Mouse (Mus musculus) bone marrow, adult 2 months (tissue): ENCODE measurements around the gene Noc2l. TPM values are rescaled to one million over a fixed set of nuclear protein-coding genes. Genes with fewer than 3 reads are reported as not detected.

Experiments used
- H3K27ac ChIP-seq: fragments of 200-500 bp; 2 replicates; pipeline ENCODE4 v1.5.1; 2012; ENCODE audit warnings: low read depth, mild to moderate bottlenecking, control low read depth, inconsistent platforms, low read length; ENCODE audit not compliant: control insufficient read depth, poor library complexity, insufficient read depth
- H3K4me1 ChIP-seq: fragments of 200-500 bp; 2 replicates; pipeline ENCODE4 v1.6.1; 2011; ENCODE audit warnings: low read length; ENCODE audit not compliant: control insufficient read depth, insufficient read depth
- H3K4me3 ChIP-seq: fragments of 200-500 bp; replicated peaks from 2 replicates; pipeline ENCODE3; 2011; ENCODE audit warnings: mild to moderate bottlenecking, low read depth, low read length, control low read depth; ENCODE audit not compliant: control insufficient read depth
- CTCF ChIP-seq: fragments of 200-500 bp; IDR thresholded peaks from 2 replicates; pipeline ENCODE4 v1.5.1; 2011; ENCODE audit warnings: low read length, control low read depth; ENCODE audit not compliant: control insufficient read depth, insufficient read depth
- POLR2A ChIP-seq: fragments of 200-500 bp; IDR thresholded peaks from 2 replicates; pipeline ENCODE4 v1.6.1; 2011; ENCODE audit warnings: low read depth, mild to moderate bottlenecking, control low read depth, low read length, borderline replicate concordance; ENCODE audit not compliant: control insufficient read depth
- WGBS: fragments of 180-500 bp; shearing (Covaris S2); methylation state at CpG from one replicate; pipeline ENCODE4 v1.1.7; 2018; 5-methylcytosine and 5-hydroxymethylcytosine counted together
- polyA plus RNA-seq: library from polyadenylated mRNA; stranded (reverse); fragments of >200 nt; gene quantifications from 2 replicates; pipeline ENCODE4 v1.2.4, GENCODE M21; 2011; ENCODE audit warnings: low replicate concordance; ENCODE audit not compliant: missing spikeins, insufficient read depth, insufficient read length

The Noc2l gene
- polyA plus RNA-seq, 1 experiment = 68.9 TPM

DNA sequence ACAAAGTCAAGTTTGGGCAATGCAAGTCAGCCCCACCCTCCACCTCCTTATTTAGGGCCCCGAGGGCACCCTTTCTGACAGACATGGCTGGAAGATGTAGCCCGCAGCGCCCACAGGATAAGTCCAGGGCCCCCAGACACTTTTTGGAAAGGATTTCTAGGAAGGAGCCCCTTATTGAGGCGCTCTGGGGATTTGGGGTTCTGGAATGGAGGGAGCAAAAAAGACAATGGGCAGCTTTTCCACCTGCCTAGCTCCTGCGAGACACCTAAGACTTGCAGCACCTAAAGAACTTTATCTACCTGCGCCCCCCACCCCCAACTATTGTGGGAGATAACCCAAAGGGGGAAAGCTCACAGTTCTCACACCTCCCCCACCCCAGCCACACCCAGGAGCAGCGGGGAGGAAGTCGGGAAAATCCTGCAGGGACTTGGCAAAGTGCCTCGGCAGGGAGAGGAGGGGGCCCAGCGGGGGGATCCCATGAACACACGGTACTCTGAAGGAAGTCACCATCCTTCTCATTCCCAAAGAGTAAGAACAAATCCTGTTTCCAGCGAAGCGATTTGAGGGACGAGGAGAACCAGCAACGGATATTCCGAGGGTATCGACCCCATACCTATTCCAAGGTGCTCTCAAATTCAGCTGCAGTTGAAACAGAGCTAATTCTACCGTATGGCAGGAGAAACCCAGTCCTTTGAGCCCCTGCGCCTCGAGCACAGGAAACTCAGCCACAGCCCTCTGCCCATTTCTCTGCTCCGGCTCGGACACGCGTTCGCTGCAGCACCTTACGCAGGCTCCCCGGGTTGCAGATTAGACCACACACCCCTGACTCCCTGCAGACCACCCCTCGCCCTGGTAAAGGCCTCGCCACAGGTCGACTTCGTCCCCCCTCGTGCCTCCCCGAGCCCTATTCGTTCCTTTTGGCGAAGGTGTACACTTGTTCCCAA is 39.6 kb upstream of the Noc2l start:
- Histone ChIP-seq H3K4me3 (peak overlapping the region; percentile 73), H3K27ac (no peak overlapping the region), H3K4me1 (peaks cover 1% of the 10 kb centered on the region)
- WGBS = 15% methylated on average over 35 of the region's 35 CpGs
- TF ChIP-seq POLR2A (no peak), CTCF (no peak)

DNA sequence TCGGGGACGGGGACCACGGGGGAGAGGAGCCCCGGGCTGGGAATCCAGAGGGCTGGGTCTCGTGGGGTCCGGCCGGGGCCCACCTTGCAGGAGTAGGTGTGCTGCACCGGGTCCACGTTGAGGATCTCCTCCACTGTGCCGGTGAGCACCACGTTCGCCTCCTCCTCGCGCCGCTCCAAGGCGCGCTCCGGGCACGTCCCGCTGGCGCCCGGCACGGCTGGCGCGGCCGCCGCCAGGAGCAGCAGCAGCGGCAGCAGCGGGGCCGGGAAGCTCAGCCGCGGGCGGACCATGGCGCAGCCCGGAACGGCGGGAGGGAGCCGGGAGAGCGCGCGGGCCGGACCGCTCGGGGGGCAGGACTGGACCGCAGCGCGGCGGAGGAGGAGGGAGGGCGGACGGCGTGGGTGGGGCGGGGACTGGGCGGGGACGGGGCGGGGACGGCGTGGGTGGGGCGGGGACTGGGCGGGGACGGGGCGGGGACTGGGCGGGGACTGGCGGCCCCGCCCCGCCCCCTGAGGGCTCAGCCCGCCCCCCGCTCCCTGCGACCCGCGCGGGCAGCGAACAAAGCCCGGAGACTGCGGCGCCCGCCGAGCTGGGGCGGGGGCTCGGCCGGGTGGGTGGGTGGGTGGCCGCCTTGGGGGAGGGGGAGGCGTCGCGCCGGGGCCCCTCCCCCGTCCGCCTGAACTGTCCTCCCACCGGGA is 38.5 kb upstream of the Noc2l start, which contains the start of gene Agrn:
Gene Agrn, minus strand, starts transcription at position 358 of the 698 bp plus-strand sequence.
- peak; percentile 38; the same call in 1 of the 2 replicates for TF ChIP-seq POLR2A
- no peak; the same call in 1 of the 2 replicates for TF ChIP-seq CTCF
- Histone ChIP-seq H3K4me3 (peak within 1 kb of the TSS; percentile 79), H3K4me1 (peaks cover 1% of the 10 kb centered on the region), H3K27ac (peak within 1 kb of the TSS; percentile 97)
- 1% methylated on average over 49 of the region's 88 CpGs for WGBS

DNA sequence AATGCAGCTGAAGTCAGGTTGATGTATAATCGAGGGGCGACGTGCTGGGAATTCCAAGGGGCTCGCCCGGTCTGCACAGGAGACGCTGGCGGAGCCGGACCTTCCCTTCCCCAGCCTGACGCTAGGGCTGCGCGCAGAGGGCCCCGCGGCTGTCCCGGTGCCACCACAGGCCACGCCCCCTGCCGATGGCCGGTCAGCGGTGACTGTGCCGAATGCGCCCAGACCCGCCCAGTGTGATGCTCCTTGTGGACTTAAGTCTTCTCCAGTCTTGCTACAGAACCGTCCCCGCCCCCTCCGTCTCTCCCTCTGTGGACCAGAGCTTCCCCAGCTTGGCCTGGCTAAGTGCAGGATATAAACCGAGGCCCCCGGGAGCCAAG is 38.0 kb upstream of the Noc2l start:
- H3K4me3 ChIP-seq = peak overlapping the region; percentile 72
- TF ChIP-seq CTCF (0 out of 2 replicates have a peak, but pooled peaks have one; percentile 10), POLR2A (peak; percentile 54; the same call in 1 of the 2 replicates)
- under 1% methylated on average over 26 of the region's 26 CpGs for WGBS

DNA sequence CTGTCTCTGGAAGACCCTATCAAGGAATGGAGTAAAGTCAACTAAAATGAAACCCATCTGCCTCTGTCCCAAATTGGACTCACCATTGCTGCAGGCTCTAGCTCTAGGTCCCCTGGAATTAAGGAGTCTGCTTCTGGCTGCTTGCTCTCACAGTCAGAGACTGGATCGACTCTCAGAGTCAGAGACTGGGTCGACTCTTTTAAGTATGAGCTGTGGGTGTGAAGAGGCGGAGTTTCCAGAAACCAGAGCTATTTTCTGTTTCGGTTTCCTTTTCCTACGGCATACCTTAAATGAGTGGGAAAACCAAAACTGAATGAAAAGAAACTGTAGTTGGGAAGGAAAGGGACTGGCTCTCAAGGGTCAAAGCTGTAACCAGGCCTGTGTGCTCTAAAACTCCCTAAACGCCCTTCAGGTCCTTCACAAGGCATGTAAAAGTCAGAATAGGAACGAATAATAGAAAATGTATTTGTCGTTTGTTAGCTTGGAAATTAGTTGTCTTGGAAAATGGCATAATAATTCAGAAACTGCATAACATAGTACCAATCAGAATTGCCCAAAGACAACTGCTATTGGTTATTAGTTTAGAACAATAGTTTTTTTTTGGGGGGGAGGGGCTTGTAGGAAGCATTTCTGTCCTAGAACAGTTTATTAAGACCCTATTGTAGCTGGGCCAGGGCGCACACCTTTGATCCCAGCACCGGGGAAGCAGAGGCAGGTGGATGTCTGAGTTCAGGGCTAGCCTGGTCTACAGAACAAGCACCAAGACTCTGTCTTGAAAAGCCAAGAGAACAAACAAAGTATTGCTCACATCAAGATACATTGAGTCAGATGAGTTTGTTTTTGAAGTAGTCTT is 35.0 kb upstream of the Noc2l start, which contains the start of gene Isg15:
Gene Isg15, minus strand, starts transcription at position 196 of the 853 bp plus-strand sequence.
- Histone ChIP-seq H3K4me3 (peak within 1 kb of the TSS; percentile 74), H3K4me1 (peaks cover 3% of the 10 kb centered on the region), H3K27ac (peak within 1 kb of the TSS; percentile 78)
- WGBS = 19% methylated on average over 10 of the region's 10 CpGs
- no peak for TF ChIP-seq POLR2A
- no peak for TF ChIP-seq CTCF

More for the DNA sequence above, 38.0 kb upstream of the Noc2l start:
- Histone ChIP-seq H3K27ac (peak overlapping the region; percentile 97), H3K4me1 (peaks cover 1% of the 10 kb centered on the region)

DNA sequence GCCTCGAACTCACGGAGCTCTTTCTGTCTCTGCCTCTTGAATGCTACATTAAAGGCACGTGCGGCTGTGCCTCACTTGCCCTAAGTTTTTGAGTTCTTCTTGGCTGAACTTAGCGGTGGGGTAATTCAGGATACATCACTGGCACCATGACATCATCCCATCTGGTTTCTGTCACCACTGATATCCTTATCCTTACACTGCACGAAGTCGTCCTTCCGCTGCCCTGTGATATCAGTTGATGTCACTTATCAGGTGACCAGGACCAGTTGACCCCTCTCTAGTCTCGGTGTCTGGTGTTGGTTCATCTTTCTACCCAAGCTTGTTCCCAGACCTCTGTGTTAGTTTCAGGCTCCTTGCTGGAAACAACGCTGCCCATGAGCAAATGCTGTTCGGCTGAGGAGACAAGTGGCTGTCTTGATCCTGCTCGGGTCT is 33.3 kb upstream of the Noc2l start:
- TF ChIP-seq POLR2A = no peak
- 51% methylated on average over 12 of the region's 12 CpGs for WGBS
- Histone ChIP-seq H3K4me3 (peak overlapping the region; percentile 67), H3K27ac (peak overlapping the region; percentile 91), H3K4me1 (peaks cover 2% of the 10 kb centered on the region)

DNA sequence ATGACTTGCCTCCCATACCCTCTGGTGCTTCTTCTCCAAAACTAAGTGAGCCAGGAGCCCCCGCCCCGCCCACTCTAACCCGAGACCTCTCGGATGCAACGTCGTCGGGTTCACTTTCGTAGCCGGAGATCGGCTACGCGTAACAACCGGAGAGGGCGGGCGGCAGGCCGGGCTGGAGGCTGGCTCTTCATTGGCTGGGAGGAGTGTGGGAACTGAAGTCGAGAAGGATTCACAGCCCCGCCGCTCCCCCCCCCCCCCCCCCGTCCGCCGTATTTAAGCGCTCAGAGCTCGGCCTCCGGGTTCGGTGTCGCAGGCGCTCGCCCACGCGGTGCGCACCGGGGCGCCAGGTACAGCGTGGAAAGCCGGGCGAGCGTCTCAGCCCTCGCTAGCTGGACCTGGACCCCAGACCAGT is 32.8 kb upstream of the Noc2l start, which contains the start of gene AW011738:
Gene AW011738, plus strand, starts transcription at position 304 of the 412 bp plus-strand sequence.
- peak; percentile 65; the same call in 1 of the 2 replicates for TF ChIP-seq POLR2A
- TF ChIP-seq CTCF = no peak
- Histone ChIP-seq H3K4me1 (peaks cover 2% of the 10 kb centered on the region), H3K27ac (peak within 1 kb of the TSS; percentile 91), H3K4me3 (peak within 1 kb of the TSS; percentile 92)
- WGBS = 1% methylated on average over 36 of the region's 39 CpGs

DNA sequence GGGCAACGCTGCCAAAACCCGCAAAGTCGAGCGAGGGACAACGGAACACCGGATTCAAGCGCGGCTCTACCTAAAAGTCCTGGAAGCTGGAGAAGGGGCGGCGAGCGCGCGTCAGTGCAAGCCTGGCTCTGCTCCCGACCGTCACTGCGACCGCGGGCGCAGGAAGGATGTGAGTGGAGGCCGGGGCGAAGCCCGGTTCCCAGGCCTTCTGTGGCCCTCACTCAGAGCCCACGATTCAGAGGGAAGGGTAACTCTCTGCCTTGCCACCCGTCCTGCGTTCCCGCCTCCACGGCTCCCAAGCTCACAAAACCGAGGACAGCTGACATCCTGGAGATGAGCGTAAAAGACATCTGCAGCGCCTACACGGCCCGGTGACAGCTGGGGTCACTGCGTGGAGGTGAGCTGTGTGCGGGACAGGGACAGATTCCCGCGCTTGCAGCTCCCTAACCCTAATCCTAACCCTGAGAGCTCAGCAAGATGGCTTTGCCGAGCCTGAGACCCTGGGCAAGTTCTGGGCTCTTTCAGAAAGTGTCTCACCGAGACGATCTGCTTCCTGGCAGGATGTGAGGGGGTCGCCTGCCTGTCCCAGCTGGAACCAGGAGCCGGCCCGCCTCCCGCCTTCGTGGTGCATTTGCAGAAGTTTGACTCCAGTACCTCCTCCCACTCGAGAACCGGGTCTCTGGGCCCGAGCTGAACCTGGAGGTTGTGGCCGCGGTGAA is 32.2 kb upstream of the Noc2l start:
- TF ChIP-seq POLR2A = no peak
- no peak for TF ChIP-seq CTCF
- H3K27ac ChIP-seq = peak overlapping the region; percentile 71
- peak overlapping the region; percentile 92 for H3K4me3 ChIP-seq
- WGBS = under 1% methylated on average over 49 of the region's 49 CpGs
- H3K4me1 ChIP-seq = peaks cover 2% of the 10 kb centered on the region; the same call in 1 of the 2 replicates

DNA sequence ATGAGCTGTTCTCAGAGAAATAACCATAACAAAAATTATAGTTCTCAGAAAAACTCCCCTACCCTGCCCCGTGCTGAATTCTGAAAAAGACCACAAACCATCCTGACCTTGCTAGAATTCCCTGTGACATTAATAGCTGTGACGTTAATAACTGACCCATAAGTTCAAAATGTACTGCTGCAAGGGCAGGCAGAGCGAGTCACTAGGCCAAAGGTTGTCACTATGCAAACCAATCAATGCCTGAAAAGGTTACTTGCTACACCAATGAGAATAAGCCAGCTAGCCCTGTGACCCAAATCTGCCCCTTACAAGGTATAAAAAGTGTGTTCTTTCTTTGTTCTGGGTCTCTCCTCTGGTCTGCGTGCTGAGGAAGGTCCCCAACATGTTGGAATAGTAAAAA is 26.9 kb upstream of the Noc2l start:
- H3K4me1 ChIP-seq = peaks cover 2% of the 10 kb centered on the region; the same call in 1 of the 2 replicates
- TF ChIP-seq CTCF (no peak), POLR2A (no peak)
- no peak overlapping the region for H3K27ac ChIP-seq
- H3K4me3 ChIP-seq = no peak overlapping the region
- WGBS = 94% methylated on average over 4 of the region's 4 CpGs
